Mouse (Mus musculus): Measurements from ENCODE around the gene Cep112. TPM values are rescaled to one million over a fixed set of nuclear protein-coding genes. Genes with fewer than 3 reads are reported as not detected.

Cep112 gene
- polyA plus RNA-seq, 1 experiment from 2014 or later: 28.6 TPM

DNA sequence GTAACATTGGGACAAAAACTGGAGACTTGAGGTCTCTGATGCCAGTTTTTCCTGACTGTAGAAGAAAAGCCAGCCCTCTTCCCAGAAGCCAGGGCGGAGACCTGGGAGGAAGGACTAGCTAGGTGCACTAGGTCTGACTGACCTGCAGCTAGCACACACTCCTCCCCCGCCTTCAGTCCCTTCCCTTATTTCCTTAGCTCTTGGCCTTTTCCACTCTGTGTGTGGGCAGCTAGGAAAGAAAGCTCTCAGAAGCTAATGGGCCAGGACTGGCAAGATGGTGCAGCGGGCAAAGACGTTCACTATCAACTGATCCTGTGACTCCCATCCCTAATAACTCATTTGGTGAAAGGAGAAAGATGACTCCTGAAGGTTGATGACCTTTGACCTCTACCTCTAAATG is 477.3 kb downstream of the Cep112 start:
- no peaks in the 10 kb centered on the region for H3K27me3 ChIP-seq (ENCODE audit: control insufficient read depth, insufficient read depth, low read depth, low read length)
- no peaks in the 10 kb centered on the region for H3K4me1 ChIP-seq (ENCODE audit: control insufficient read depth, insufficient read depth, low read length)
- H3K4me3 ChIP-seq (ENCODE audit: low read depth, low read length): no peak overlapping the region
- no peak for ATAC-seq
- no peak overlapping the region for H3K27ac ChIP-seq (ENCODE audit: low read length)
- 86% methylated on average over 4 of the region's 4 CpGs for WGBS
- H3K9ac ChIP-seq (ENCODE audit: low read depth, low read length): no peak overlapping the region
- H3K4me2 ChIP-seq (ENCODE audit: low read length): no peak overlapping the region
- H3K36me3 ChIP-seq (ENCODE audit: control insufficient read depth, insufficient read depth, low read length): no peaks in the 10 kb centered on the region
- H3K9me3 ChIP-seq (replicated peaks; ENCODE audit: control insufficient read depth, low read length, poor library complexity, severe bottlenecking): no peaks in the 10 kb centered on the region

DNA sequence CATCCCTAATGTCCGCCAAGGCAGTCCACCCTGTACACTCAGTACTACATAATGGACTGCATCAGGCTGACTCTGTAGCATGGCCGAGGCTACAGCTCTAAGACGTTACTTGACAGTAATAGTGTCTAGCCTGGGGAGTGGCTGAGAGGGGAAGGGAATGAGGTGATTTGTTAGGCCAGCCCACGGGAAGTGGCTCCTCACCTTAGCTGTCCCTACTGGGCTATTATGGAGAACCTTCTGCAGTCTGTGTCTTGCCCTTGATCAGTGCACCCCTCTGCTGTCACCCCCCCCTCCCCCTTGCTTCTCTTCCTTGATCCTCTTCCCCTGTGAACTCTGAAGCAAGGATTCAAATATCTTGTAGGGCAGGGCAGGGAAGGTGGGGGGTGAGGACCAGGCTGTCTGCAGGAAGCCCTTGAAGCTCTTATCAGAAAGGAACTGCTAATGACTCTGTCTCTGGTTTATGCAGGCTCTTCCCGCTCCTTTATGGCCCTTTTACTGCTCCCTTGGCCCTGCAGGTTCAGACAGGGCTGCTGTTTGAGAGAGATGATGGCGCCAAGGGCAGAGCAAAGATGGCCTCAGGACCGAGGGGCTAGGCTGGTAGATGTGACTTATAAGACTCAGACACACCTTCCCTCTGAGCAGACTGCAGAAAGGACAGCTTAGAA is 481.7 kb downstream of the Cep112 start:
- peaks cover 10% of the 10 kb centered on the region for H3K27me3 ChIP-seq (ENCODE audit: control insufficient read depth, insufficient read depth, low read depth, low read length)
- ATAC-seq: no peak
- H3K4me1 ChIP-seq (ENCODE audit: control insufficient read depth, insufficient read depth, low read length): peaks cover 6% of the 10 kb centered on the region
- no peak overlapping the region for H3K9ac ChIP-seq (ENCODE audit: low read depth, low read length)
- H3K4me3 ChIP-seq (ENCODE audit: low read depth, low read length): no peak overlapping the region
- H3K9me3 ChIP-seq (replicated peaks; ENCODE audit: control insufficient read depth, low read length, poor library complexity, severe bottlenecking): no peaks in the 10 kb centered on the region
- no peak overlapping the region for H3K27ac ChIP-seq (ENCODE audit: low read length)
- H3K36me3 ChIP-seq (ENCODE audit: control insufficient read depth, insufficient read depth, low read length): no peaks in the 10 kb centered on the region
- WGBS: 76% methylated on average over 7 of the region's 7 CpGs
- H3K4me2 ChIP-seq (ENCODE audit: low read length): no peak overlapping the region

DNA sequence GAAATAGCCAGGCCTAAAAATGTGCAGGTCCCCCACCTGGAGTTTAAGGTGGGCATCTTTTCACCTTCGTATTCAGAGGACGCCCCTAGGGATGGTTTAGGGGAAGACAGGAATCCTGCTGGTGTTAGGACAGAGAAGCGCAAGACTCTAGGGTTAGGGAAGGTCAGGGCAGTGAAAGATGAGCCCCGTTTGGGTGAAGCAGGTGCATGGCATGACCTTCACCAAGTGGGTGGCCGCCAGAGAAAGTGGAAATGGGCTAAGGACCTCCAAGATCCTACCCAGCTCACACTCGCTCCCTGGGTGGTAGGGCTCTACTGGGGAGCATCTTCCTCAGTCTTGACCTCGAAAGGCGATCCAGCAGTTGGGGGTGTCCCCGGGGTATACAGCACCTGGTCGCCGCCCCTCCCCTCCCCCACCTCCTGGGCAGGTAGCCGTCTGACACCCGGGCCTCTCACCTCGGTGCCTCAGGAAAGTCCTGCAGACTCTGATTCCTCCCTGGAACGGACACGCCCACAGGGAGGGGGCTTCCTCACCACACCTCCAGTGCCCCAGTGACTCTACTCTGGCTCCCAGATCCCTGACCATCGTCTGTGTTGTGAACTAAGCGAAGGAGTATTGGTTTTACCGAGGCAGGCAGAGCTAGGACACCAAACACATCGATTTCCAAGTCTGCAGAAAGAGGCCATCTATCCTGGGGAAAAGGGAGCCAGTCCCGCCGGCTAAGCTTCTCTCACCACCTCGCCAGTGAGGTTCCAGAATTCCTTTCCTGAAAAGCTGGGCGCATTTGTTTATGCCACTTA is 484.6 kb downstream of the Cep112 start:
- Histone ChIP-seq H3K36me3 (ENCODE audit: control insufficient read depth, insufficient read depth, low read length) (no peaks in the 10 kb centered on the region), H3K9ac (ENCODE audit: low read depth, low read length) (0 out of 2 replicates have a peak overlapping the region, but pooled peaks have one; percentile 25), H3K4me1 (ENCODE audit: control insufficient read depth, insufficient read depth, low read length) (peaks cover 6% of the 10 kb centered on the region), H3K9me3 (replicated peaks; ENCODE audit: control insufficient read depth, low read length, poor library complexity, severe bottlenecking) (no peaks in the 10 kb centered on the region; the same call in 1 of the 2 replicates), H3K27ac (ENCODE audit: low read length) (no peak overlapping the region), H3K27me3 (ENCODE audit: control insufficient read depth, insufficient read depth, low read depth, low read length) (peaks cover 10% of the 10 kb centered on the region), H3K4me2 (ENCODE audit: low read length) (no peak overlapping the region), H3K4me3 (ENCODE audit: low read depth, low read length) (no peak overlapping the region)
- ATAC-seq: 0 out of 2 replicates have a peak, but pooled peaks have one; percentile 17
- WGBS: 15% methylated on average over 24 of the region's 24 CpGs

Other genes starting within 250 kb of the Cep112 start
- gene Apoh, start 81.8 kb upstream of the Cep112 start, polyA plus RNA-seq (2015; fragmentation: Nextera tagmentation; extraction: Ambion mirVana): 0.30 and 0.41 TPM in 2 replicates
- 5.1 and 6.5 TPM in 2 replicates for gene Prkca, start 81.3 kb upstream of the Cep112 start, polyA plus RNA-seq (2015; fragmentation: Nextera tagmentation; extraction: Ambion mirVana)